Mouse (Mus musculus) R1 (cell line): ENCODE measurements around the gene Cln6.
"Not testable (repeated sequence)": the region's sequence is repeated elsewhere in the genome, so short reads cannot be mapped to it uniquely, and the experiment has no call there.

Source experiments
- DNase-seq: peaks from one replicate; pipeline ENCODE4 v3.0.0-alpha.2; 2018; ENCODE audit warnings: low read depth, low spot score

Cln6 gene

DNA sequence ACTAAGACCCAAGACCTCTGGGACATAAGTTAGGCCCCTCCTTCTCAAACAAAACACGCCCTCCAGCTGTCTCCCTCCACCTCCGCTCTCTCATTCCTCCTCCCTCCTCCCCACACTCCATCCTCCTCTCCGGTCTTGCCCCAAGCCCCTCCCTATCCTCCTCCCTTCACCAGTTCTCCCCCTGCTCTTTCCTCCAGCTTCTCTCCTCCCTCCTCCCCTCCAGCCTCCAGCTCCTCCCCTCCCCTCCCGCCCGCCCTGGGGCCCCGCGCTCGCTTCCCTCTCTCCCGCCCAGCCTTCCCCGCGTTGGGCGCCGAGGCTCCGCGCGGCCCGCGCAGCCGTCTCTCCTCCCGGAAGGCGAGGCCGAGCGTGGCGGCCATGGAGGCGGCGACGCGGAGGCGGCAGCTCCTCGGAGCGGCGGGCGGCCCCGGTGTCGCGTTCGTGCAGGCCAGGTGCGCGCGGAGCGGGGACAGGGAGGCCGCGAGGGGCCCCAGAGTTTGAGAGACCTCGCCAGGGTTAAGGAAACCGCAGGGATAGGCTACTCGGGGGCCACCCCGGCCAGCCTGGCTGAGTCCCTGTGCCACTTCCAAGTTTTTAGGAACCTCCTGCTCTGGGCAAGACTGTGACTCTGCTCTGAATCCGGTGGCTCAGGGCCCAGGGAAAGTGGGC, at the start of gene Cln6:
Cln6 (plus strand) TSS at position 280 of the 666 bp plus-strand sequence.
- peak; percentile 98 for DNase-seq

DNA sequence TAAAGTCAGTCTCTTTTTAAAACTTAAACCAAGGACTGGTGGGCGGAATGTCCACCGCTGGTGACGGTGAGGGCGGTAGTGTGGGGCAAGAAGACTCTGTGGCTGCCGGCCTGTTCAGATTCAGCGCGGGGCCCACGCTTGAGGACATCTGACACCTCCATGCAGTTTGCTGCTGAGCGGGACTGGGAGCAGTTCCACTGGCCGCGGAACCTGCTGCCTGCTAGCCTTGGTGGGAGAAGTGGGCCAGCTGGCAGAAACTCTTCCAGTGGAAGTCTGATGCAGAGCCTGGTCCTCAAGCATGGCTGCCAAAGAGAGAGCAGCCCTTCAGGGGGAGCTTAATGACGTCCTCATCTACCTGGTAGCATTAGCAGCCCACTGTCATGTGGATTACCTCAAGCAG, 48.7 kb upstream of the Cln6 start:
- DNase-seq, result no peak

DNA sequence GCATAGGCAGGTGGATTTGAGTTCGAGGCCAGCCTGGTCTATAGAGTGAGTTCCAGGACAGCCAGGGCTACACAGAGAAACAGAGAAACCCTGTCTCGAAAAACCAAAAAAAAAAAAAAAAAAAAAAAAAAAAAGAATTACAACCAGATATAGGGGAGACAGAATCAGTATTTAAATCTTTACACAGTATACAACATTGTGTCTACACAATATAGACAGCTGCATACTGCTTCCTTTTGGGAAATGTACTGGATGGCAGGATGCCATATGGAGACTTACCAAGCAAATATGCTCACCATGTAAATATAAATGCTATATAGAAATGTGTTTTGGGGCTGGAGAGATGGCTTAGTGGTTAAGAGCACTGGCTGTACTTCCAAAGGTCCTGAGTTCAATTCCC, 39.4 kb upstream of the Cln6 start:
- not testable (repeated sequence) for DNase-seq

DNA sequence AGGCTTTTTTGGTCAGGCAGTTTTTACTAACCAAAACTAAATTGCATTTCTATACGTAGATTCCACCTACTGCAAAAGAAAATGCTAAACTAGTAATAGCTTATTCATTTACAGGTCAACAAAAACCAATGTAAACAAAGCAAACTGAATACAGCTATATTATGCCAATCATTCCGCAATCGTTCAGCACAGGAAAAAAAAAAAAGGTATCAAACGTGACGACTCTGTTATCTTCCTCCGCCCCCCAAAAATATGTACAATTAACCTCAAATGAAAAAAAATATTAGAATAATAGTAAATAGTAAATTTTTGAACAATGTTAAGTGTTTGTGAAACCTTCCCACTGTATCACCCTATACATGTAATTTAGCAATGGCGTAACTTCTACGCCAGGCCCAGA, 28.5 kb upstream of the Cln6 start:
- no peak for DNase-seq

DNA sequence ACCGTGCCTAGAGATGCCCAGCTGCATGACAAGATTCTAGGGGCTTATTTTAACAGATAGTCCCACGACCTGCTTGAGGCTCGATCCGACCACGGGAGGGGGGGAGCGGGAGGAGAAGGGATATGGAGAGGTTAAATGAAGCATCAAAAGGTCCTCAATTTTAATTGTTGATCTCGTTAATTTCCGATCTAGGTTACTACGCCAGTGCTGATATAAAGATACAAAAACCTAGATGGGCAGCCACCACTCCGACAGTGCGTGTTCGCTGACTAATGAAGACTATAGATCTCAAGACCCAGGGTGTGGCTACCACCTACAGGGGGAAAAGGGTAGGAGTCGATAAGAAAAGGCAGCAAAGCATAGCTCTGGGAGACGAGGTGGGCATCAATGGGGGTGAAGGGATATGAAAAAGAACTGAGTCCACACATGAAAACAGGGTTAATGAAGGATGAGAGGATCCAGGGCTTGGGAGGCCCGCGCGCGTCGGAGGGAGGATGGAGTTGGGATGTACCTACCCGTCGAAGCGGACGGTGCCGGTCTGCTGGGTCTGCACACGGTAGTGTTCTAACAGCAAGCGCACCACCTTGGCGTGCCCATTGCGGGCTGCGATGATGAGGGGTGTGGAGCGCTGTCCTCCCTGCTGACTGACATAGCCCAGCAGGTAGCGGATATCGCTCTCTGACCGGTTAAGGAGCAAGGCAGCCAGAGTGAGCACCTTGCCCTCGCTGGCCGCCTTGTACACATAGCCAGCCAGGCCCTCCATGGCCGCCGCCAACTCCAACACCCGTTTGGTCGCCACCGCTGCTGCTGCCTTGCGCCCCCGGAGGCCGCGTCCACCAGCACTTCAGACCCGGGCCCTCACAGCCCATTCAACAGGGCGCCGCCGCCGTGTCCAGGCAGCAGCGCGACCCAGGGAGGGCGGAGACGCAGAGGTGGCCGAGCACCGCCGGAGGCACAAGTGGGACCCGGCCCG, 27.8 kb upstream of the Cln6 start:
- DNase-seq, result peak; percentile 61

DNA sequence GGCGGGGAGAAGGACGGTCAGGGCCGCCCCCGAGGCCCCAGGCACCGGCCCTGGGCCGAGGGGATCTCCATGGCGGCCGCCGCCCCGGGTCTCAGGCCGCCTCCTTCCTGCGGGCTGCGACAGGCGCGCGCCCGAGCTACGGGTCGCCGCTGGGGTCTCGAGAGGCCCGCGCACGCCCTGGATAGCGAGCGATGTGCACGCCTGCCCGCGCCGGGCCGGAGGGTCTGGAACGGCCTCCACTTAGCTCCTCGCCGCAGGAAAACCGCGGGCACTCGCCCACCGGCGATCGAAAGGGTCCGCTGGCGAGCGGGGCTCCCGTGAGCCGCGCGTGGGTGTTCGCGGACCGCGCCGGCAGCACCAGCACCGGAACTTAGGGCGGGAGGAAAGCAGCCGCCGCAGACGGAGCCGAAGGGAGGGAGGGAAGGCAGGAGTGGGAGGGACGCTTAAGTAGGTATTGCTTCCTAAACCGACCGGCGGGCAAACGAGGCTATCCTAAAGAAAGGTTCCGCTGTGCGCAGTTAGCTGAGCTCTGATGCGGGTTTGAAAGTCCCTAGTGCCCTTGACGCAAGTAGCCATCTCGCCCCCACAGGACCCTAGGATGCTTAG, 27.0 kb upstream of the Cln6 start, which contains the start of gene Fem1b:
Fem1b (minus strand) TSS at position 419 of the 606 bp plus-strand sequence.
- peak; percentile 97 for DNase-seq

DNA sequence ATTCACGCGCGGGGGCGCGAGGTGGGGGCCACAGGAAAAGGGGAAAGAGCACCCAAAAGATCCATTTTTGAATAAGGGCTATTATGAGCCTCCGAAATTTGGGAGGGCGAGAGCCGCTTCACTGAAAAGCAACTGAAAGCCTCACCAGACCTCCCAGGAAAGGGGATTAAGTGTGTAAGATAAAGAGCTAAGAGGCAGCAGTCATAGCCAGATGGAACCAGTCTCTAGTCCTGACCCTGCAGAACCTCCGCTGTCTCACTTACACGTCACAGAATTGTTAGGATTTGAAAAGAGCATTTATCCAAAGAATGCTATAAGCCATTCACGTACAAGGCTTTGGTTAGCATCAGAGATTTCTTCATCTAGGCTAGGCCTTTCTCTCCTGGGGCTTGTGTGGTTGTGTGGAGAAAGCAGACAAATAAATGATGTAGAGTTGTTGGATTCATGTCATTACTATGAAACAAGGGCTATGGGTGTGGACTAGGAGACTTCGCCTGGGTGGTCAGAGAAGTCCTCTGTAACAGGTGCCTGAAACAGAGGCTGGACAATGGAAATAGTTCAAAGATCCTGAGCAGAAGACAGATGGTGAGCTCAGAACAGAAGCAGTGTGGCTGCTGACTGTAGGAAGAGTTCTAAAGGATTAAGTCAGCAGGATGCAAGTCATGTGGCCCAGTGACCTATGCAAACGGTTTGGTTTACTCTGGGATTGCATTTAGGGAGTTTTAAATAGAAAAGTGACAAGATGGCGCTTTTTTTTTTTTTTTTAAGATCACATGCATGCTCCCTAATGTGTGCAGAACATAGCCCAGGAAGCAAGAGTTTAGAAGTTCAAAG, 26.2 kb upstream of the Cln6 start:
- DNase-seq, result peak; percentile 63

DNA sequence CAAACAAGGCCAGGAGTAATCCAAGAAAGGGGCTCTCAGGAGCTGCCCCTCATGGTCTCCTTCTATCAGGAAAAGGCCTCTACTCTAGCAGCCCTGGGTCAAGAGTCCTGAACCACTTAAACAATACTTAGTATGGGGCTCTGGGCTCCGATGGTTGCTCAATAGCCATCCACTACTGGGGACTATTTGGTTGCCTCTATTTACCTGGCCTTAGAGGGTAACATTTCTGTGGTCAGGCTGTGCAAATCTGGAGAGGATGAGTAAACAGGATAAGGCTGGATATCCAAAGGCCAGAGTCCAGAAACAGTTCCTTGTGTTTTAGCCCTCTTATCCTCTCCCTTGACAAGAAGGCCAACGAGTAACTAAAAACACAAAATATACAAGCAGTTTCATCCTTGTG, 23.8 kb upstream of the Cln6 start:
- DNase-seq, result no peak

DNA sequence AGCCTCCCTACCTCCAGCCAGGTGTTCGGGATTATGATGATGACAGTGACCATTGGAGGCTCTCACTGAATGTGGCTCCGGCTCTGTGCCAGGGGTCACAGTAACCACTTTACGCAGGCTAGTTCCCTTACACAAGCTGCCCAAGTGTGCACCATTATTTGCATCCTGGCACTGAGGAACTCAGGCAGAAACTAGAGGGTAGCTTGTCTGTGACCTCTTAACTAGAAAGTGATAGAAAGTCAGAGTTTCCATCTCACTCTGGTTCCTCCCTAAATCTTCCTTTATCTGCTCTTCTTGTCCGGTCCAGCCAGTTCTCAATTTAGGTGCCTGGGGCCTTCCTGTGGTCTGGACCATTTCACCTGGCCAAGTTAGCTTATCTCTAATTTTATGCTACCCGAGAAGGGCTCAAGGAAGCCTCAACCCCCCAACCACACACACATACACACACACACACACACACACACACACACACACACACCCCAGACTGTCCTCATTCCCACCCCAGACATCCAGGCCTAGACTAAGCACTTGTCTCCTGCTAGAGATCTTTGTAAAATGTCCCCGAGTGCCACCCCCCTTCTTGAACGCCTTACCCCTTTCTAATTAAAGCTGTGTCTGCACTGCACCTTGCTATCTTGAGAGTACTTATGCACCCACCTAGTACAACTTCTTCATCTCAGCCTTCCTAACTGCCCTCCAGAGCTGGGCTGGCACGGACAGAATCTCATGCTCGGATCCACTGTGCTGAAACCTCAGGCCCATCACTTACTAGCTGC, 22.1 kb upstream of the Cln6 start:
- DNase-seq, result no peak

DNA sequence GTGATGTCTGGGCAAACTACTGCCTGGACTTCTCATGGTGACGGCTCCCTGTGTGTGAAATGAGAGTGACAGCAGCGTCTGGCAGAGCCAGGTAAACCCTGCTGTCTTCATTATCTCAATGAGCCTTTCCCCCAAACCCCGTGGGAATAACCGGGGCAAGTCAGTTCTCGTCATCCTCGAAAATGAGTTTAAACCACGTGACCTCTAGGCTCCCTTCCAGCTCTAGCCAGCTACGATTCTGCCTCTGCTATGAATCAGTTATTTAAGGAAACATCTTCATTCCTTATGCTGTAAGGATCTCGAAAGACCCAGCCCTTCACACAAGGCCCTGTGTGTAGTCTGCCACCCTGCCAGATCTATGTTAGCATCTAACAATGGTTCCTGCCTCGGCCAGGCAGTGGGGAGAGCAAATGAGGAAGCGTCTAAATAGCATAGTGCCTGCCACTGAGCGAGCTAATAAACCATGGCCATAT, 21.4 kb upstream of the Cln6 start:
- DNase-seq, result no peak

DNA sequence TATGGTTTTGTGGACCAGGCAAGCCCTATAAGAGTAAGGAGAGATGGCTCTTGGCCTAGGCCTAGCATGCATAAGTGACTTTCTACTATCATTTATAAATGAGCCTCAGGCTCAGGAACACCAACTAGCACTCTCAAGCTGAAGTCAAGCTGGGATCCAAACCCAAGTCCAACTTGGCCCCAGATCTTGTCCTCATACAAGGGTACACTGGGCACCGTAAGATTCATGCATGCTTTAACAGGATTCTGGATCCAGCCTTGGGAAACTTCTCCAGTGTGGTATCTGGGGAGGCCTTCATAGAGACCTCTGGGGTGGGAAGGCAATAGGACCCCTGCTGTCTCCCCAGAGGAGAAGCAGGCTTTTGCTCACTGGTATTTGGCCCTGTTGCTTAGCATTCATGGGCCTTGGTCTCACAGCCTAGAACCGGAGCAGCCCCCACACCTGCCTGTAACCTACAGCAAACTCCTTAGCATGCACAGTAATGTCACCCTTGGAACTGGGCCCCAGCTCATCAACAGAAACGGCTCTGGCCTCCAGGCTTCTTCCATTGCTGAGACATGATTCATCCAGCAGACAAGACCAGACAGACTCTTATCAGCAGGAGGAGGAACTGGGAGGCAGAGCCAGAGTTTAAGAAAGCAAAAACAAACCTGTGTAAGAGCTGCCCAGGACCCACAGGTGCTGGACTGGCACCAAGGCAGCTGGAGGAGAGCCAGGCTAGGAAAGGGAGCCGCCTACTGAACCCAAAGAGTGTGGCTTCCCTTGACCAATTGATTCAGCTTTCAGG, 20.6 kb upstream of the Cln6 start:
- DNase-seq, result peak; percentile 59

DNA sequence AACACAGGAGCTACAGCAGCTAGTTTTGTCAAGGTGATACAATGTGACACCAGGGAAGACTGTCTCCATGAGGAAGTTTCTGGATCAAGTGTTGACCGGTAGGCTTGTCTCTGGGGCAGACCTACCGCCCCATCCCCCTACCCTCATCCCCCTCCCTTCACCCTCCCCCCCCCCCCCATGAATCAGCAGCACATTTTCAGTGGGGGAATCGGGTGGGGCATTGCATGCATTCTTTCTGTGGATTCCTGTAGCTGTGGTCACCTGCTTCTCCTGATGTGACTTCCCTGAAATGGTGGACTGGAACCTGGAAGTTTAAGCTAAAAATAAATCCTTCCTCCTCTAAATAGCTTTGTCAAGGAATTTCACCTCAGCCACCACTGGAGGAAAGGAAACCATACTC, 19.1 kb upstream of the Cln6 start:
- peak; percentile 89 for DNase-seq

DNA sequence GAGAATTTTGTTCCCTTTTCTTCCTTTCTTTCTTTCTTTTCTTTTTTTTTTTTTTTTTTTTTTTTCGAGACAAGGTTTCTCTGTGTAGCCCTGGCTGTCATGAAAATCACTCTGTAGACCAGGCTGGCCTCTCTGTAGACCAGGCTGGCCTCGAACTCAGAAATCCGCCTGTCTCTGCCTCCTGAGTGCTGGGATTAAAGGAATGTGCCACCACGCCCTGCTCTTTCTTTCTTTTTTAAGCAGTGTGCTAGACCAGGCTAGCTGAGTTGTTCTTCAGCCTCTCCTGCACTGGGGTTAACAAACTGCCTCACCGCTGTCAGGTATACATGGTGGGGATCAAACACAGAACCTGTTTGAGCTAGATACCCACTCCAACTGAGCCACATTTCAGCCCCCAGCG, 18.7 kb upstream of the Cln6 start:
- DNase-seq, result peak; percentile 83

DNA sequence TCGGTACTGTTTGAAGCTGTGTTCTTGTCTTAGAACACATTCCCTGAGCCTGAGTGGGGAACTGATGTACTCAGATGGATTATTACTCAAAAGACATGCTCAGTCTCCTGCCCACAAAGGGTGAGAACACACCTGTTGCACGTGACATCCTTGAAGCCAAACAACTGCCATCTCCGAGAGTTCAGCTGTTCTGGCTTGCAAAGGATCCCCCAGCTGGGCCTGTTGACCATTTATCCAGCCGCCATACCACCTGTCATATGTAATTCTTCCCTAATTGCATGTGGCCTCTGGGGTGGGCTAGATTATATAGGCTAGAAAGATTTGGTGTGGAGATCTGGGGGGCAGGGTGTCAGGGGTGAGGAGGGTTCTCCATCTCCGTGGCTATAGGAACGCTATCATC, 17.8 kb upstream of the Cln6 start:
- no peak for DNase-seq

DNA sequence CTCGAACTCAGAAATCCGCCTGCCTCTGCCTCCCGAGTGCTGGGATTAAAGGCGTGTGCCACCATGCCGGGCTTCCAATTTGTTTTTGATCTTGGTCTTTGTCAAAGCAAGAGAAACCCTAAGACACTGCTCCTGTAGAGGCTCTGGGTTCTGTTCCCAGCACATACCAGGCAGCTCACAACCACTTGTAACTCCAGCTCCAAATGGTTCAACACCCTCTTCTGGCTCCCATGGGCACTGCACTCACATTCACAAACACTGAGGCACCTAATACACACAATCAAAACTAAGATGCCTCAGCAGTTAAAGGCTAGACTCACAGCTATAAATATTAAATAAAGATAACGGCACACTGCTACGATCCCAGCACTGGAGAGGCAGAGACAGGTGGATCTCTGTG, 16.8 kb upstream of the Cln6 start:
- DNase-seq, result peak; percentile 80

DNA sequence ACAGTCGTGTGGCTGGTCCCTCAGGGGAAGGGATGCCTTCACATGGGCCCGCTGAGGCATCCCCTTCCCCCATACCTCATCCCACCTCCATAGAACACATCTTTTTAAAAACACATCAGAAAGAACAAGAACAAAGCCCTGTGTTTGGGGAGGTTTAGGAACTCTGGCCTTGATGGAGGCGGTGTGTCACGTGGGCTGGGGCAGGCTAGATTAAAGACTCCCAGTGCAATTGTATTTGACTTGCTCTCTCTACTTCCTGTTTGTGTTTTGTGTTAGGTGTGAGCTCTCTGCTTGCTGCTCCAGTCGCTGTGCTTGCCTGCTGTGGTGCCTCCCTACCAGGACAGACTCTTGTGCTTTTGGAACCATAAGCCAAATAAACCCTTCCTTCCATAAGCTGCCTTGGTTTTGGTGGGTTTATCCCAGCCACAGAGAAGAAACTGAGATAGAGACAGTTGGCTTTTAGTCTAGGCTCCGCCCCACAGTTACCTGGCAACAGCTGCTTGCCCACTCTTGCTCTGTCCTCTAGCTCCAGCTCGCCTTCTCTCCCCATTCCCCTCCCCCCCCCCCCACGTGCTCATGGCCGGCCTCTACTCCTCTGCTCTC, 12.7 kb upstream of the Cln6 start:
- peak; percentile 92 for DNase-seq

DNA sequence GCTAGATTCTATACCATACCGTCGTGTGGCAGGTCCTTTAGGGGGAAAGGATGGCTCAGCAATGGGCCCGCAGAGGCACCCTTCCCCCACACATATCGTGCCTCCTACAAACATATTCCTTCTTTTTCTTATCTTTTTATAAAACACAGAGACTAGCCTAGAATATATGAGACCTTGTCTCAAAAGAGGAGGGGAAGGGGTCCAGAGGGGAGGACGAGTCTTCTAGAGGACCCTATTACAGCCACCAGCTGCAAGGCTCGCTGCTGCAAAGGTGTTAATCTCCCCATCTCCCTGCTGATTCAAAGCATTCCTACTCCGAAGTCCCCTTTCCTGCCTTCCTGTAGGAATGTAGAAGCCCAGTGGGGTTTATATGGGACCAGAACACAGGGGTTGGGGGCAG, 12.1 kb upstream of the Cln6 start:
- DNase-seq, result peak; percentile 89

DNA sequence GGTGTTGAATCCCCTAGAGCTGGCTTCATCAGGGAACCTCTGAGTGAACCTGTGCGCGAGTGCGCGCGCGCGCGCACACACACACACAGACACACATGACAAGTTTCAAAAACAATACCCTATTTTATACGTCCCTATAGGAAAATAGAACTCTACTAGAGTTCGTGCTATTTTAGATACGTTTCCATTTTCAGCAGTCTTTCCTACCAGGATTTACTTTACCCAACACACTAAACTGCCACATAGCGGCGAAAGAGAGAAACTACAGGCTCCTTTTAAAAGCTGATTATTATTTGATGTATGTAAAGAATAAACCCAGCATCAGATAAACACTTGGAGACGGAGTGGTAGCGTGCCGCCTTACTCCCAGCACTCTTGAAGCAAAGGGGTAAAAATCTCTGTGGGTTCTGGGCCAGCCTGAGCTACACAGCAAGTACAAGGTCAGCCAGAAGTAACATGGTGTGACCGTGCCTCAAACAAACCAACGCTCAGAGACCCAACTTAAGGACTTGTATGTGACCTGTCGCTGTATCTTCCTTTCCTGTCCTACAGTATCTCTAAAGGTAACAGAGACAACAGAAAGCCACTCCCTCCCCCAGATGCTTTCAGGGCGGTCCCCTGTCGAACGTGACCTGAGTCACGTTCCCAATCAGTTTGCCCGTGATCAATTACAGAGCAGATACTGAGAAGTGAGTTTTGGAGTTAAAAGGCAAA, 10.5 kb upstream of the Cln6 start:
- DNase-seq, result peak; percentile 75

DNA sequence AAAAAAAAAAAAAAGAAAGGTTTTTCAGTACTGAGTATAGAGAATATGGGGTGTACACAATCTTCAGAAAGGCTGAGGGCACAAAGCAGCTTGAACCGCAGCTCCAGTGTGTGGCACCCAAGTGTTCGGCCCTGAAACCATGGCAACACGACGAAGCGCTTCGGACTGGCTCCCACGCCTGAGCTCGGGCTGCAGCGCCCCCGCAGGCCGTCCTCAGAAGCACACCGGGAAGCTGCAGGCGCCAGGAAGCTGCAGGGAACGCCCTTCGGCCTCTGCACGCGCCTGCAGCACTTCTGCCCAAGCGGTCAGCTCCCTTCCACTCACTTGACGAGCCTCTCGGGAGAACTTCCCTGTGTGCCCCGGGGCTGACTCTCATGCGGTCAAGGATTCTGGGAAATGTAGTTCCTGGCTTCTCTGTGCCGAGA, 9.9 kb upstream of the Cln6 start:
- DNase-seq, result peak; percentile 99
